Mouse (Mus musculus): ENCODE data around the gene Tmem221.

The Tmem221 gene

DNA sequence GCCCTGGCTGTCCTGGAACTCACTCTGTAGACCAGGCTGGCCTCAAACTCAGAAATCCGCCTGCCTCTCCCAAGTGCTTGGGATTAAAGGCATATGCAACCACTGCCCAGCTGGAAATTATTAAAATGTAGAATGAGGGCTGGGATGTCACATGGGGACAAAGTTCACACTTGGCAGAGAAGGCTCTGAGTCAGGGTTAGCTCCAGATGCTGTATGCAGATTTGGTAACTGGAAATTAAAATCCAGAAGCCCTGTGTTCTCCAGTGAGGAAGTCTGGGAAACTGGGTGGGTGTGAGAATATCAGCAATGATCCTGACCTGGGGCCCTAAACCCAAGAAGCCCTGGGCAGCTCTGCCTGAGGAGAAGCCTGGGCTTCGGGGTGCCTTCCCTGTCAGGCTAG, 49.4 kb downstream of the Tmem221 start:
- DNase-seq (ENCODE audit: low spot score), result no peak

DNA sequence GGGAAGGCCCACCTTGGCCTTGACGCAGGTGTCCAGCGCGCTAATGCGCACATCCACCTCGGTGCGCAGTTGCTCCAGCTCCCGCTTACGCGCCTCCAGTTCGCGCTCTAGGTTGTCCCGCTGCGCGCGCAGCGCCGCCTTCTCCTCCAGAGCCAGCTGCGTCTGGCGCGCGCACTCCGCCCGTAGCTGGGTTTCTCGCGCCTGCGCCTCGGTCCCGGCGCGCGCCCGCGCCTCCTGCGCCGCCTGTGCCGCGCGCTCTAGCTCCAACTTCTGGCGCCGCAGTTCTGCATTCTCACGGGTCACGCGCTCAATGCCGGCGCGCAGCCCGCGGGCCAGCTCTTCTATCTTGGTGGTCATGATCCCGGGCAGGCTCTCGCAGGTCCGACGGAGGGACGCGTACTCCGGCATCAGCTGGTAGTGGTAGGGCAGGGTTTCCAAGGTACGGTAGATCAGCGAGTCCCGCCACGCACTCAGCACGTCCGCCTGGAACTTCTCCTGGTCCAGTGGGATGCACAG, 51.0 kb downstream of the Tmem221 start:
- peak; percentile 72 for DNase-seq (ENCODE audit: low spot score)

DNA sequence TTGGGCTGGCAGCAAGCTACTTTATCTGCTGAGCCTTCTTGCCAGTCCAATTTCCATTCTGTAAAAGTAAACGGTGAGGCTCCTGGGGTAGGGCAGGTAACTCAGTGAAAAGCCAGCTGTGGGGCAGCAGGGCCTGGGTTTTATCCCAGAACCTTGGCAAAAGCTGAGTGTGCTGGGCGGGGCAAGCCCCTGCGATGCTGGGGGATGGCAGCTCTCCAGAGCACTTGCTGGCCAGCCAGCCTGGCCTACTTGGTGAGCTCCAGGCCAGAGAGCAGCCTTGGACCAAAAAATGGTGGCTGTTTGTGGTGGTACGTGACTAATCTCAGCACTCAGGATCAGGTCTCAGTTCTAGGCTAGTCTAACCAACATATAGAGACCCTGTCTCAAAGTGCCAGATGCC, 52.7 kb downstream of the Tmem221 start:
- no peak for DNase-seq (ENCODE audit: low spot score)

DNA sequence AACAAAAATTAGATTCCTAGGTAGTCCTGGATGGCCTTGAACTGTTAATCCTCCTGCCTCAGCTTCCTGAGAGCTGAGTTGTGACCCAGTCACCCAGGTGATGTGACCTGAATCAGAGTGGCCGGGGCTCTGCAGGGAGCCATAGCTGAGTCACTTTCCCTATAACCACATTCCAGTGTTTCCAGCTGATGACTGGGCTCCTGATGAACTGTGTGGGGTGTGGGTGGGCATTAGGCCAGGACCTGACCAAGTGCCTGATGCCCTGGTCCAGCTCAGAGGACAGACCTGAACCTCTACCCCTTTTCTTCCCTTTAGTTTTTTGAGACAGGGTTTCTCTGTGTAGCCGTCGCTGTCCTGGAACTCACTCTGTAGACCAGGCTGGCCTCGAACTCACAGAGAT, 53.3 kb downstream of the Tmem221 start:
- no peak for DNase-seq (ENCODE audit: low spot score)

DNA sequence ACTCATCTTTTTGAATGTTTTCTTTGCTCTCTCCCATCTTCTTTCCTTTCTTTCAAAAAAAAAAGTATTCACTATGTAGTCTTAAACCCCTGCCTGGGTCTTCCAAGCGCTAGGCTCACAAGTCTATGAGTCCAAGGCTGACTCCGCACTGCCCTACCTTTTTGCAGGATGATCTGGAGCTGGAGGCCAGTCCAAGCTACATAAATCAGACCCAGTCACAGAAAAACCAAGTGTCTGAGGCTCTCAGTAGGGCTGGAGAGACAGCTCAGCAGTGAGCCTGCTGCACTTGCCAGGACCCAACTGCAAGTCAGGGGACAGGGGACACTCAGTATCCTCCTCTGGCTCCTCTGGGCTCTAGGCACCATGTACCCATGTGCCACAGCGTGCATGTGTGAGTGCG, 54.3 kb downstream of the Tmem221 start:
- DNase-seq (ENCODE audit: low spot score), result no peak

All from retina, embryonic 14.5 days (tissue).